11 mouse cellular contexts compared by ENCODE assay signal in the genomic region with DNA sequence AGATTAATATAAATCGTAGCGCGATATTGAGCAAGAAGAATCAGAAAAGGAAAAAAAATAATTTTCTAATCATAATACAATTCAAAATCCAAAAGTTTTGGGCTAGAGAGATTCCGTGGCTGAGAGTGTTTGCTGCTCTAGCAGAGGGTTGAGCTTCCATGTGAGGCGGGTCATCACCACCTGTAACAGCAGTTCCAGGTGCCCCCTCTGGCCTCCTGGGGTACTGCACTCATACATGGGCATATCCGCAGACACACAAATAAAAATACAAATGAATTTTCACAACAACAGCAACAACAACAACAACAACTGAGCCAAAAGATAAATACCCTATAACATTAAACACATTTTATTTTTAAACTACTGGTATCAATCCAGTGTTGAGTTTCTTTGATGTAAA.
DNase-seq lines count a peak whose midpoint lies in the region; ATAC-seq and TF ChIP-seq lines count a peak whose summit lies in the region.
"Had no signal": no experiment of that assay in that cellular context is flagged by ENCODE, and none has a peak within 500 bp of the region (broad histone marks: within the 10 kb centered on the region; RNA-seq: fewer than 3 reads in every experiment).

No protein-coding gene starts in this region.

- no peak overlapping the region for H3K9ac ChIP-seq in intestine, postnatal 0 days (ENCODE audit: low read depth, low read length)
- no peak overlapping the region for H3K9ac ChIP-seq in intestine, embryonic 15.5 days
- H3K9ac ChIP-seq in lung, postnatal 0 days (replicated peaks; ENCODE audit: low read depth), result no peak overlapping the region

- H3K36me3 ChIP-seq in intestine, postnatal 0 days (ENCODE audit: control insufficient read depth, insufficient read depth), result no peaks in the 10 kb centered on the region
- H3K36me3 ChIP-seq in intestine, embryonic 15.5 days, result no peaks in the 10 kb centered on the region
- H3K36me3 ChIP-seq in lung, postnatal 0 days (ENCODE audit: insufficient read depth, low read length), result no peaks in the 10 kb centered on the region
- no peaks in the 10 kb centered on the region for H3K36me3 ChIP-seq in small intestine, adult 2 months (ENCODE audit: control insufficient read depth, insufficient read depth, low read length)

- no peak overlapping the region for H3K4me2 ChIP-seq in intestine, postnatal 0 days (replicated peaks; ENCODE audit: low read depth)
- H3K4me2 ChIP-seq in intestine, embryonic 15.5 days (replicated peaks), result no peak overlapping the region
- no peak overlapping the region for H3K4me2 ChIP-seq in lung, postnatal 0 days (replicated peaks; ENCODE audit: low read depth, low read length)

- no peak overlapping the region for H3K4me3 ChIP-seq in intestine, postnatal 0 days (ENCODE audit: low read depth, low read length)
- no peak overlapping the region for H3K4me3 ChIP-seq in intestine, embryonic 15.5 days (replicated peaks)
- no peak overlapping the region for H3K4me3 ChIP-seq in lung, postnatal 0 days (ENCODE audit: low read depth, low read length)
- H3K4me3 ChIP-seq in lung, adult 2 months (replicated peaks; ENCODE audit: extremely low read depth, low read depth, low read length), result no peak overlapping the region
- no peak overlapping the region for H3K4me3 ChIP-seq in small intestine, adult 2 months (ENCODE audit: low read depth, low read length)

- H3K27ac ChIP-seq in intestine, postnatal 0 days (ENCODE audit: low read depth, low read length), result no peak overlapping the region
- H3K27ac ChIP-seq in intestine, embryonic 15.5 days, result no peak overlapping the region
- no peak overlapping the region for H3K27ac ChIP-seq in lung, postnatal 0 days (ENCODE audit: low read length)
- H3K27ac ChIP-seq in small intestine, adult 2 months (ENCODE audit: insufficient read depth, low read depth, low read length), result no peak overlapping the region

- H3K4me1 ChIP-seq in intestine, postnatal 0 days (replicated peaks; ENCODE audit: control insufficient read depth, insufficient read depth, low read length), result no peaks in the 10 kb centered on the region
- H3K4me1 ChIP-seq in intestine, embryonic 15.5 days (replicated peaks), result no peaks in the 10 kb centered on the region
- no peaks in the 10 kb centered on the region for H3K4me1 ChIP-seq in lung, postnatal 0 days (ENCODE audit: insufficient read depth, low read depth, low read length)
- no peaks in the 10 kb centered on the region for H3K4me1 ChIP-seq in lung, adult 2 months (ENCODE audit: control insufficient read depth, insufficient read depth, low read length)
- no peaks in the 10 kb centered on the region for H3K4me1 ChIP-seq in small intestine, adult 2 months (ENCODE audit: control insufficient read depth, insufficient read depth, insufficient read length, low read length)

- no peaks in the 10 kb centered on the region for H3K27me3 ChIP-seq in intestine, postnatal 0 days (replicated peaks; ENCODE audit: control insufficient read depth, insufficient read depth, low read length)
- H3K27me3 ChIP-seq in intestine, embryonic 15.5 days (replicated peaks), result no peaks in the 10 kb centered on the region
- no peaks in the 10 kb centered on the region for H3K27me3 ChIP-seq in lung, postnatal 0 days (replicated peaks; ENCODE audit: insufficient read depth, low read length)
- no peaks in the 10 kb centered on the region for H3K27me3 ChIP-seq in small intestine, adult 2 months (ENCODE audit: control insufficient read depth, insufficient read depth, low read length)

- no peak for TF ChIP-seq EP300 in lung, postnatal 0 days (IDR thresholded peaks at IDR 0.05)

- no peak for ATAC-seq in intestine, postnatal 0 days
- no peak for ATAC-seq in intestine, embryonic 15.5 days
- ATAC-seq in lung, postnatal 0 days, result no peak
- ATAC-seq: activated CD4-positive, CD25-positive, alpha-beta regulatory T cell, adult 4 months had no signal

- DNase-seq in lung, postnatal 0 days (ENCODE audit: low spot score), result no peak
- no peak for DNase-seq in lung, adult 2 months
- DNase-seq in ES-CJ7 (ENCODE audit: low read depth, low spot score) (peak; percentile 36), adipocyte (ENCODE audit: low spot score) (no peak)
- no peak for DNase-seq in gastrocnemius, postnatal 25 days
- DNase-seq: cerebellum, adult 9-10 months; heart, postnatal 36 days had no signal

- peak; percentile 42 for TF ChIP-seq CTCF in intestine, postnatal 0 days (IDR thresholded peaks at IDR 0.05; ENCODE audit: low read depth)
- peak; percentile 28 for TF ChIP-seq CTCF in lung, postnatal 0 days (IDR thresholded peaks at IDR 0.05)
- TF ChIP-seq CTCF in lung, adult 2 months (IDR thresholded peaks at IDR 0.05; ENCODE audit: insufficient read depth, low read length), result no peak; the same call in 1 of the 2 replicates
- TF ChIP-seq CTCF in small intestine, adult 2 months (IDR thresholded peaks at IDR 0.05; ENCODE audit: extremely low read depth, insufficient read length, insufficient replicate concordance, low read depth, low read length), result peak; percentile 49; the same call in 1 of the 2 replicates

- 97% methylated on average over 6 of the region's 6 CpGs for WGBS in intestine, postnatal 0 days
- 96% methylated on average over 6 of the region's 6 CpGs for WGBS in intestine, embryonic 15.5 days
- 94% methylated on average over 6 of the region's 6 CpGs for WGBS in lung, postnatal 0 days
- 96% methylated on average over 6 of the region's 6 CpGs for WGBS in lung, adult 2 months
- 96% methylated on average over 6 of the region's 6 CpGs for WGBS in small intestine, adult 2 months

- no peaks in the 10 kb centered on the region for H3K9me3 ChIP-seq in intestine, postnatal 0 days (ENCODE audit: control insufficient read depth)
- no peaks in the 10 kb centered on the region for H3K9me3 ChIP-seq in intestine, embryonic 15.5 days
- no peaks in the 10 kb centered on the region for H3K9me3 ChIP-seq in lung, postnatal 0 days (ENCODE audit: low read length)

- TF ChIP-seq POLR2A in lung, adult 2 months (IDR thresholded peaks at IDR 0.05; ENCODE audit: borderline replicate concordance, extremely low read depth, low read depth, low read length), result no peak
- TF ChIP-seq POLR2A in small intestine, adult 2 months (IDR thresholded peaks at IDR 0.05; ENCODE audit: low read depth, low read length), result no peak
